Mouse (Mus musculus) heart, adult 2 months (tissue): ENCODE measurements around the gene Rsad1.

Experiments
- CTCF ChIP-seq: fragments of 200-600 bp; IDR thresholded peaks from 2 replicates; pipeline ENCODE4 v1.8.1; 2022; ENCODE audit warnings: antibody characterized with exemption, mild to moderate bottlenecking, moderate library complexity
- EP300 ChIP-seq: fragments of 200-500 bp; IDR thresholded peaks from 2 replicates; pipeline ENCODE4 v1.6.1; 2011; ENCODE audit warnings: low read depth, low read length, control low read depth; ENCODE audit not compliant: insufficient read depth
- POLR2A ChIP-seq: fragments of 200-500 bp; IDR thresholded peaks from 2 replicates; pipeline ENCODE4 v1.6.1; 2011; ENCODE audit warnings: mild to moderate bottlenecking, low read depth, low read length, control low read depth; ENCODE audit not compliant: insufficient read depth

DNA sequence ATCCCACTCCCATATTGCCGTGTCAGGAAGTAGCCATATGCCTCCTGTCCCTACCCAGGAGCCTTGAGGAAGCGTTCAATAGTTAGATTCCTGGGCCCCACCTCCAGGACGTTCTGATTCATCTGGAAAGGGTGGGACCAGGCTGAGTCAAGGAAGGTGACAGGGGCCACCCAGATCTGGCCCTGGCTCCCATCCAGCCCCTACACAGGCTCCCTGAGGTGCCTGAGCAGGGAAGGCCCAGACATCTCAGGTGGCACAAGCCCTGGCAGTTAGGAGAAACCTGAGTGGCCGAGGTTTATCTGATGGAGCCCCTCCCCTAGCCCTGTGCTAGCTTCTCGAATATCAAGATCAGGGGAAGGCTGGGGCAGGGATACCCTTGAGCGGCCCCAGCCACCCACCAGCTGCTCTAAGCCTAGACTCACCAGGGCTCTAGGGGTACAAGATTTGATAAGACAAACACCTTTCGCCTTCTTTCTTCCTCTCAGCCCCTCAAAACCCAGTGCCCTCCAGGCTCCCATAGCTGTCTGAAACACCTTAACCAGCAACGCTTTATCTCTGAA, 10.2 kb downstream of the Rsad1 start:
- TF ChIP-seq CTCF, result no peak
- TF ChIP-seq EP300, result no peak
- TF ChIP-seq POLR2A, result no peak
